ENCODE assay signal across 10 mouse cellular contexts in the genomic region with DNA sequence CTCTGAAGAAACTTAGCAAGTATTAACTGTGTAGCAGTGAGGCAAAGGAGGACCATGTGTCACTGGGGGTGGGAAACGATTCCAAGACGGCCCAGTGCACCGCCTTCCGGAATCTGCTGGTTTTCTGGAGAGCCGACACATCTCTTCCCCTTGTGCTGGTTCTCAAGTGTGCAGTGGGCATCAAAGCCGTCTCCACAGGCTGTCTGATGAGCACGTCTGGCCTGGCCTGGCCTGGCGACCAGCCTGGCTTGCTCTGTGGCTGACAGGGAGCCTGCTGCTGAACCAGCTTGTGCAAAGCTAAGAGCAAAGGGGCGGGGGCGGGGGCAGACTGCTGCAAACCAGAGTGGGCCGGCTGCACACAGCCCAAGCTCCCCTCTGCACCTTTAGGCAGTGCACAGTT. TPM values are rescaled to one million over a fixed set of nuclear protein-coding genes. Genes with fewer than 3 reads are reported as not detected.
DNase-seq lines count a peak whose midpoint lies in the region; ATAC-seq lines count a peak whose summit lies in the region.
"Had no signal": no experiment of that assay in that cellular context is flagged by ENCODE, and none has a peak within 500 bp of the region (broad histone marks: within the 10 kb centered on the region; RNA-seq: fewer than 3 reads in every experiment).

No protein-coding gene starts in this region.

- 46% methylated on average over 11 of the region's 11 CpGs for WGBS in heart, embryonic 12.5 days
- 53% methylated on average over 11 of the region's 11 CpGs for WGBS in midbrain, embryonic 12.5 days
- 44% methylated on average over 11 of the region's 11 CpGs for WGBS in midbrain, embryonic 11.5 days
- 46% methylated on average over 11 of the region's 11 CpGs for whole genome bisulfite sequencing in heart, embryonic 13.5 days
- 64% methylated on average over 11 of the region's 11 CpGs for WGBS in stomach, embryonic 15.5 days

- DNase-seq in heart, postnatal 14 days, result no peak
- DNase-seq in midbrain, embryonic 11.5 days (ENCODE audit: low spot score, missing footprints), result no peak
- no peak for DNase-seq in left cerebral cortex, postnatal 36 days (ENCODE audit: low spot score in 2 of 2)
- DNase-seq in natural killer cell, adult 2 months (ENCODE audit: low spot score in 2 of 2), result no peak

- intact Hi-C loops in heart, postnatal 14 days (cut with DNase I), result no loop called here
- intact Hi-C loops in left cerebral cortex, postnatal 36 days (cut with DNase I), result no loop called here

- H3K4me3 ChIP-seq in heart, embryonic 12.5 days, result no peak overlapping the region
- no peak overlapping the region for H3K4me3 ChIP-seq in midbrain, embryonic 12.5 days
- no peak overlapping the region for H3K4me3 ChIP-seq in midbrain, embryonic 11.5 days (ENCODE audit: low read depth, low read length)
- no peak overlapping the region for H3K4me3 ChIP-seq in heart, embryonic 13.5 days
- no peak overlapping the region for H3K4me3 ChIP-seq in stomach, embryonic 15.5 days (replicated peaks)
- H3K4me3 ChIP-seq: neural tube, embryonic 12.5 days had no signal

- ATAC-seq in heart, embryonic 12.5 days (ENCODE audit: insufficient number of reproducible peaks, low FRiP score), result no peak
- no peak for ATAC-seq in midbrain, embryonic 12.5 days (ENCODE audit: low FRiP score, low read depth)
- ATAC-seq in midbrain, embryonic 11.5 days (ENCODE audit: low FRiP score), result no peak
- no peak for ATAC-seq in heart, embryonic 13.5 days (ENCODE audit: extremely low read depth, insufficient number of reproducible peaks, low FRiP score, low TSS enrichment)
- ATAC-seq in stomach, embryonic 15.5 days (ENCODE audit: insufficient read depth, low FRiP score, low read depth), result no peak

- H3K9me3 ChIP-seq in heart, embryonic 12.5 days (replicated peaks), result no peaks in the 10 kb centered on the region
- H3K9me3 ChIP-seq in midbrain, embryonic 12.5 days, result no peaks in the 10 kb centered on the region
- H3K9me3 ChIP-seq in midbrain, embryonic 11.5 days (ENCODE audit: control insufficient read depth, low read length), result no peaks in the 10 kb centered on the region
- no peaks in the 10 kb centered on the region for H3K9me3 ChIP-seq in heart, embryonic 13.5 days
- no peaks in the 10 kb centered on the region for H3K9me3 ChIP-seq in stomach, embryonic 15.5 days
- H3K9me3 ChIP-seq: G1E; neural tube, embryonic 12.5 days had no signal

- H3K27ac ChIP-seq in heart, embryonic 12.5 days (ENCODE audit: poor library complexity, severe bottlenecking), result peak overlapping the region; percentile 97
- H3K27ac ChIP-seq in midbrain, embryonic 12.5 days (replicated peaks), result 0 out of 2 replicates have a peak overlapping the region, but pooled peaks have one; percentile 10
- H3K27ac ChIP-seq in midbrain, embryonic 11.5 days (ENCODE audit: low read depth, low read length), result no peak overlapping the region
- peak overlapping the region; percentile 97 for H3K27ac ChIP-seq in heart, embryonic 13.5 days (replicated peaks)
- peak overlapping the region; percentile 1; the same call in 1 of the 2 replicates for H3K27ac ChIP-seq in stomach, embryonic 15.5 days
- H3K27ac ChIP-seq: neural tube, embryonic 12.5 days had no signal

- peak overlapping the region; percentile 57 for H3K9ac ChIP-seq in heart, embryonic 12.5 days
- 0 out of 2 replicates have a peak overlapping the region, but pooled peaks have one; percentile 24 for H3K9ac ChIP-seq in midbrain, embryonic 12.5 days (replicated peaks)
- no peak overlapping the region for H3K9ac ChIP-seq in midbrain, embryonic 11.5 days (ENCODE audit: low read length)
- peak overlapping the region; percentile 48 for H3K9ac ChIP-seq in heart, embryonic 13.5 days
- no peak overlapping the region for H3K9ac ChIP-seq in stomach, embryonic 15.5 days

- no peak overlapping the region for H3K4me2 ChIP-seq in heart, embryonic 12.5 days
- H3K4me2 ChIP-seq in midbrain, embryonic 12.5 days (replicated peaks), result no peak overlapping the region
- H3K4me2 ChIP-seq in midbrain, embryonic 11.5 days, result no peak overlapping the region
- H3K4me2 ChIP-seq in heart, embryonic 13.5 days, result peak overlapping the region; percentile 21; the same call in 1 of the 2 replicates
- no peak overlapping the region for H3K4me2 ChIP-seq in stomach, embryonic 15.5 days
- H3K4me2 ChIP-seq: neural tube, embryonic 12.5 days had no signal

- no peaks in the 10 kb centered on the region for H3K36me3 ChIP-seq in heart, embryonic 12.5 days
- H3K36me3 ChIP-seq in midbrain, embryonic 12.5 days, result 0 out of 2 replicates have a peak, but pooled peaks cover 11% of the 10 kb centered on the region
- H3K36me3 ChIP-seq in midbrain, embryonic 11.5 days (ENCODE audit: control insufficient read depth, insufficient read depth, low read length), result no peaks in the 10 kb centered on the region
- peaks cover 19% of the 10 kb centered on the region for H3K36me3 ChIP-seq in heart, embryonic 13.5 days
- H3K36me3 ChIP-seq in stomach, embryonic 15.5 days, result no peaks in the 10 kb centered on the region

- peaks cover 77% of the 10 kb centered on the region for H3K4me1 ChIP-seq in heart, embryonic 12.5 days (replicated peaks)
- peaks cover 43% of the 10 kb centered on the region for H3K4me1 ChIP-seq in midbrain, embryonic 12.5 days
- peaks cover 28% of the 10 kb centered on the region for H3K4me1 ChIP-seq in midbrain, embryonic 11.5 days (ENCODE audit: control insufficient read depth, insufficient read depth, low read length)
- H3K4me1 ChIP-seq in heart, embryonic 13.5 days, result peaks cover 81% of the 10 kb centered on the region
- H3K4me1 ChIP-seq in stomach, embryonic 15.5 days, result peaks cover 33% of the 10 kb centered on the region

- H3K27me3 ChIP-seq in heart, embryonic 12.5 days (replicated peaks), result no peaks in the 10 kb centered on the region
- no peaks in the 10 kb centered on the region for H3K27me3 ChIP-seq in midbrain, embryonic 12.5 days
- no peaks in the 10 kb centered on the region for H3K27me3 ChIP-seq in midbrain, embryonic 11.5 days (ENCODE audit: control insufficient read depth, insufficient read depth, low read length)
- H3K27me3 ChIP-seq in heart, embryonic 13.5 days (replicated peaks), result no peaks in the 10 kb centered on the region
- no peaks in the 10 kb centered on the region for H3K27me3 ChIP-seq in stomach, embryonic 15.5 days (replicated peaks)
- H3K27me3 ChIP-seq: neural tube, embryonic 12.5 days had no signal

RNA-seq across cellular contexts. Expression of gene Sec14l1, which starts 14.5 kb away (rescaled TPM):
- 53.4 and 56.6 TPM in 2 replicates for polyA plus RNA-seq in heart, embryonic 12.5 days (2016; fragmentation: Nextera tagmentation; extraction: Ambion mirVana)
- total RNA-seq in heart, postnatal 14 days (2021), result 10 to 100 TPM; 89.1 to 92.0 TPM
- 63.7 and 68.9 TPM in 2 replicates for polyA plus RNA-seq in midbrain, embryonic 12.5 days (2016; fragmentation: Nextera tagmentation; extraction: Ambion mirVana)
- polyA plus RNA-seq in midbrain, embryonic 11.5 days (2014; fragmentation: Nextera tagmentation; extraction: Ambion mirVana), result 32.4 and 36.7 TPM in 2 replicates
- 44.5 and 45.3 TPM in 2 replicates for polyA plus RNA-seq in heart, embryonic 13.5 days (2015; fragmentation: Nextera tagmentation; extraction: Ambion mirVana)
- 48.0 and 49.5 TPM in 2 replicates for polyA plus RNA-seq in stomach, embryonic 15.5 days (2015; fragmentation: Nextera tagmentation; extraction: Ambion mirVana)
- 100 to 1,000 TPM; 210 to 217 TPM for total RNA-seq in left cerebral cortex, postnatal 36 days (2021)

Comparison
In these comparisons a context has a peak if more than half of its experiments do, and no peak if none do; other contexts are left out.
1. H3K9ac ChIP-seq: peak in heart, embryonic 12.5 days (single experiment), midbrain, embryonic 12.5 days (single experiment) and heart, embryonic 13.5 days (single experiment); none in midbrain, embryonic 11.5 days (single experiment) and stomach, embryonic 15.5 days (single experiment).